In genomic region chr12:37881376-37881775, GRCm38 (mm10) we compare ENCODE assay signal across 10 mouse cellular contexts.
DNase-seq lines count a peak whose midpoint lies in the region; ATAC-seq lines count a peak whose summit lies in the region.
"Had no signal": no experiment of that assay in that cellular context is flagged by ENCODE, and none has a peak within 500 bp of the region (broad histone marks: within the 10 kb centered on the region; RNA-seq: fewer than 3 reads in every experiment).

No protein-coding gene starts in this region.

- WGBS in heart, embryonic 10.5 days, result 9% methylated on average over 10 of the region's 10 CpGs
- WGBS in forebrain, embryonic 12.5 days, result 2% methylated on average over 10 of the region's 10 CpGs
- WGBS in limb, embryonic 15.5 days, result 9% methylated on average over 10 of the region's 10 CpGs

- no peaks in the 10 kb centered on the region for H3K9me3 ChIP-seq in heart, embryonic 10.5 days
- no peaks in the 10 kb centered on the region for H3K9me3 ChIP-seq in forebrain, embryonic 12.5 days
- no peaks in the 10 kb centered on the region for H3K9me3 ChIP-seq in limb, embryonic 15.5 days

- H3K27ac ChIP-seq in heart, embryonic 10.5 days, result no peak overlapping the region
- H3K27ac ChIP-seq in forebrain, embryonic 12.5 days, result no peak overlapping the region
- H3K27ac ChIP-seq in limb, embryonic 15.5 days, result no peak overlapping the region

- no peak for DNase-seq in heart, embryonic 10.5 days (ENCODE audit: low spot score)
- no peak for DNase-seq in heart, adult 8-10 months (ENCODE audit: low spot score)
- peak; percentile 10 for DNase-seq in ES-CJ7 (ENCODE audit: low read depth, low spot score)
- DNase-seq in testis, postnatal 10 days (ENCODE audit: low spot score), result no peak
- DNase-seq in ovary, postnatal 14 days (ENCODE audit: low spot score), result no peak
- DNase-seq in frontal cortex, postnatal 14 days (ENCODE audit: low spot score in 2 of 2), result no peak
- DNase-seq: kidney, adult 11 months had no signal

- H3K4me3 ChIP-seq in heart, embryonic 10.5 days, result peak overlapping the region; percentile 60
- H3K4me3 ChIP-seq in forebrain, embryonic 12.5 days (replicated peaks), result peak overlapping the region; percentile 46
- peak overlapping the region; percentile 44 for H3K4me3 ChIP-seq in limb, embryonic 15.5 days

- no peak for ATAC-seq in forebrain, embryonic 12.5 days (ENCODE audit: low FRiP score)
- no peak for ATAC-seq in limb, embryonic 15.5 days (ENCODE audit: insufficient number of reproducible peaks, low FRiP score, low TSS enrichment, low read depth)

- H3K4me2 ChIP-seq in forebrain, embryonic 12.5 days, result peak overlapping the region; percentile 85
- peak overlapping the region; percentile 81 for H3K4me2 ChIP-seq in limb, embryonic 15.5 days

- no peaks in the 10 kb centered on the region for H3K36me3 ChIP-seq in heart, embryonic 10.5 days
- H3K36me3 ChIP-seq in forebrain, embryonic 12.5 days (replicated peaks), result no peaks in the 10 kb centered on the region
- H3K36me3 ChIP-seq in limb, embryonic 15.5 days, result no peaks in the 10 kb centered on the region

- H3K4me1 ChIP-seq in heart, embryonic 10.5 days, result no peaks in the 10 kb centered on the region
- H3K4me1 ChIP-seq in forebrain, embryonic 12.5 days, result peaks cover 10% of the 10 kb centered on the region
- peaks cover 6% of the 10 kb centered on the region; the same call in 1 of the 2 replicates for H3K4me1 ChIP-seq in limb, embryonic 15.5 days

- H3K27me3 ChIP-seq in heart, embryonic 10.5 days (ENCODE audit: insufficient read depth, poor library complexity, severe bottlenecking), result no peaks in the 10 kb centered on the region
- H3K27me3 ChIP-seq in forebrain, embryonic 12.5 days, result no peaks in the 10 kb centered on the region
- no peaks in the 10 kb centered on the region for H3K27me3 ChIP-seq in limb, embryonic 15.5 days
- H3K27me3 ChIP-seq: CH12.LX had no signal

- H3K9ac ChIP-seq in forebrain, embryonic 12.5 days, result peak overlapping the region; percentile 59; the same call in 1 of the 2 replicates
- H3K9ac ChIP-seq in limb, embryonic 15.5 days, result no peak overlapping the region
